Mouse (Mus musculus) Muller cell, postnatal 12 days (primary cell): ENCODE data around the gene Enpep.

Source experiments
- DNase-seq: peaks from one replicate; pipeline ENCODE4 v3.0.0-alpha.2; 2015; ENCODE audit errors: inconsistent ontology term

Enpep gene

DNA sequence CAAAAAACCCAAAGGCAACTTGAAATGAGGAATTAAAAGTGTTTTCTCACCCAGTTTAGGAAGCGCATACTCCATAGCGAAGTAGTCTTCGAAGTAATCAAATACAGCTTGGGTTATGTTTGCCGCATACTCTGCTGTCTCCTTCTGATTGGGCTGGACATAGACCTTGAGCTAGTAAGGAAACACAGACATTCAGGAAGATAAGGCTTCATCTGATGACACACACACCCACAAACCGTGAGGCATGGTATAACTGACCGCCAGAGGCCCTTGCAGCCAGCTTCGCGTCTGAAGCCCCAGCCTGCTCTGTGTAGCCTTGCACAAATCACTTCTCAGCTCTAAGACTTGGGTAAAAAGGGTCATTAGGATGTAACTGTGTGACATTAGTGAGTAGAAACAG, 20.0 kb downstream of the Enpep start:
- no peak for DNase-seq

DNA sequence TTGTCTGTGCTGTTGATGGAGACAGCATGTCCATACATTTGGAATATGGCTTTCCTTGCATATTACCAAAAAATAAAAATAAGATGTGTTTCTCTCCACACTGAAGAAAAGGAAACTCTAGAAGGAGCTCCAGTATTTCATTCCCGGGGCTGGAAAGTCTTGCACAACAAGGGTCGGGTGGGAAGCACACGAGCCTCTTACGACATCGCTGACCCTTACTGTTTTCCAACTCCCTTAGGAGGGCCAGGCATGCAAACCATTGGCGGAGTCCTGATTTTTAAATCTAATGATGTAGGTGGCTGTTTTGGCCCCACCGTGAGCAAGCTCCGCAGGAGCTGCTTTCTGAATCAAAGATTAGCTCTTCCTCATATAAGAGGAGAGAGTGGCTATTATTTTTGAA, 20.6 kb downstream of the Enpep start:
- DNase-seq, result no peak

DNA sequence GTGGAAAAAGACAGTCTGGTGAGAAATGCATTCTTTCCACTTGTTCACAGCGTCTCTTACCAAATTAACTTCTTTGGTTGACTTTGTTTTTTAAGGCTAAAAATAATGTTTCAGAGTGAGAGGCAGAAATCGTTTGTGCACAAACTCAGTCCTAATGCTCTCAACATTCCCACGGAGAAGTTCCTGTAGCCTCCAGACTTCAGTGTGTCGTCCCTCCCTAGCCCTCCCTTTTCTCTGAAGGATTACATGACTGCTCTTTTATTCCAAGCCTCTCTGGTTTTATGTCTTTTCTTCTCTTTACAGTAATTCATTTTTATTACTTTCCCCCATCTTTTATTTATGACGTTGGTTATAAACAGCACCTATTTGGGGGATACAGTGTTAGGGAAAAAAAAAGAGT, 22.6 kb downstream of the Enpep start:
- DNase-seq, result no peak

DNA sequence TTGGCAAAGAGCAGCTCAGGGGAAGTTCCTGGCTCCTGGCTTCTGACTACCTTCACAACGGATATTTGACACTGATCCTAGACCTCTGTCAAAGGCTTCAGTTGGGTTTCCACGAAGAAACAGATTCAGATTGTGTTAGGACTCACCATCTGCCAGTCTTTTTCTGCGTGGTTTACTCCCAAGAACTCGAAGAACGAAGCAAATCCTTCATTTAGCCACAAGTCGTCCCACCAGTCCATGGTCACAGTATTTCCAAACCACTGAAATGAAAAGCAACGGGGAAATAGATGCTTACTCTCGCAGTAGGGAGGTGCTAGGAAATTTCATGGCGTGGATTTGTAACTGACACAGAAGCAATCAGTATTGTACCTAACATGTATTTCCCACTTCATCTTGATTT, 23.6 kb downstream of the Enpep start:
- peak; percentile 46 for DNase-seq

DNA sequence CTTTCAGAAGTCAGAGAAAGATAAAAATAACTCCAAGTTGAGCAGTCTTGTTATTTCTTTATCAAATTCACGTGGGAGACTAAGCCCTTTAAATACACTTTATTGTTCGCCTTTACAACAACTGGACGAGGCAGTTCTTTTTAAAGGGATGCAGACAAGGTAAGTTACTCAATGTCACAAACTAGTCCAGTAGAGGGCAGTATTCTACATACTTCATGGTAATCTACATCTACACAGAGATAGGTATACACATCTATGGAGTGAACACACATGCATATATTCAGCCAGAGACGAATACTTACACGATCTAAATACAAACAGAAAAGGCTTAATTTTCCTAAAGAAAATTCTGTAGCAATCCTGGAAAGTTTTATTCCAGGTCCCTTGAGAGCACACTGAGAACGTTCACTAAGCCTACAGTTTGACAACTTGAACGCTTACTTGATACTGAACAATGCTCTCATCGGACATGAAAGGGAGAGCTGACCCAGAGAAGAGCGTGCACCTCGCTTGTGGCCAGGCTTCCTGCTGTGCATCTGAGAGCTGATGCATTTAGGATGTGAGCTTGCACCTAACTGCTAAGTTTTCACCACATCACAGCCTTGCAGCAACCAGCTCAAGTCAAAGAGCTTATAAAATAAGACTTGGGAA, 24.3 kb downstream of the Enpep start:
- peak; percentile 21 for DNase-seq

DNA sequence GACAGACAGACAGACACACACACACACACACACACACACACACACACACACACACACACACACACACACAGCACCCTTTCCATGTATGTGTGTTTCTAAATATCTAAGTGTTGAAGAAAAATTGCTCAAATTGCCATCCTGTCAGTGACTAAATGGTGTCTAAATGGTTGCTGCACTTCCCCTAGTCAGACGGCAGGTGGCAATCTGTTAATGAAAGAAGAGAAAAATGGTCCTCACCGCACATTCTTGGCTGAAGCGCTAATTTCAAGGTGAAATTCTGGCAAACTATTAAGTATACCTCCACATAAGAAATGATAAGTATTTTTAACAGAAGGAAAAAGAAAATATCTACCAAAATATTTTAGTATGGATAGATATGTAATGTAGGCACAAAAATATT, 28.6 kb downstream of the Enpep start:
- DNase-seq, result peak; percentile 13

DNA sequence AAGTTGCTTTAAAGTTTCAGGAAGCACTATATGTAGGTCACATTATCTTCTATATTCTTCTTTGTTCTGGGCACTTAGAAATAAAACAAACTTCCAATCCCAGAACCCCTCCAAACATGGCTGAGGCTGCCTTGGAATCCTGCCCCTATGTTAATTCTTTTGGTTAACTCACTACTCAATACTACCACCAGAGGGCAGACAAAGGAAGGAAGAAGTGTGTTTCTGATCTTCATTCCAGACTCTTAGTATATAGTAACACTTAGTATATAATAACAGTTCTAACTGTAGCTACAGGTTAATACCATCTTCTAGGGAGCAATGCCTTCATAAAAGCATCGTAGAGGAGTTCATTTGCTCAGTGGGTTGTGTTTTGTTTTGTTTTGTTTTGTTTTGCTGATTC, 32.6 kb downstream of the Enpep start:
- DNase-seq, result peak; percentile 36

DNA sequence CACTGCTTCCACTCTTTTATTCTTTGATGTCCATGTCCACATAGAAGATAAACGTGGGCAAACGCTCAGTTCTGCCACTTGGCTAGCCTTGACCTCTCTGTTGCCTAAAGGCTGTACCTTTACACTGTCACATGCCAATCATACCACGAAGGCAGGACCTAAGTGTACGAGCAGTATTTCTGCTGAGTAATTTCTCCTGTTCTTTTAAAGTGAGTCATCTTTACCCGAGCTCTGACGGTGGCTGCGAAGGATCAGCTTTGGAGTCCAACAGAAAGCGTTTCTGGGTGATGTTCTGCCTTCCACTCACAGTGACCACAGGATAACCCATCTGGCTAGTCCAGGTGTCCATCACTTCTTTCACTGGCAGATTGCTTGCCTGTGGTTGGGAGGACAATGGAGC, 33.9 kb downstream of the Enpep start:
- DNase-seq, result no peak

DNA sequence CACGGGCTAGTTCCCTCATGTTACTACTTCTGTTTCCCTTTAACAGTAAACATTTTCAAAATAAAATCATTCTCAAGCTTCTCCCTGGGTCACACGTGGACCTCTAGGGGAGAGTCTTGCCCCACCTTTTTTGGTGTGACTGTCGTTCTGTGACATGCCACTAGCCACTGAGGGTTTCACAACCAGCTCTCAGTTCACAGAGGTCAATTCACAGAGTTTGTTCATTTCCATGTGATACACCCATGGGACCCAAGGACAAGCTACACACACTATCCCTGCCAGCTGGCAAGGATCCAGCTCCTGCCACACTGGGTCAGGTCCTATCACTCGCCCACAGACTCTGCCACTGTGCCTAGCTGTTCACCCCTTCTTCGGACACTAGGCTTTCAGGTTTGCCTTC, 35.5 kb downstream of the Enpep start:
- DNase-seq, result no peak

DNA sequence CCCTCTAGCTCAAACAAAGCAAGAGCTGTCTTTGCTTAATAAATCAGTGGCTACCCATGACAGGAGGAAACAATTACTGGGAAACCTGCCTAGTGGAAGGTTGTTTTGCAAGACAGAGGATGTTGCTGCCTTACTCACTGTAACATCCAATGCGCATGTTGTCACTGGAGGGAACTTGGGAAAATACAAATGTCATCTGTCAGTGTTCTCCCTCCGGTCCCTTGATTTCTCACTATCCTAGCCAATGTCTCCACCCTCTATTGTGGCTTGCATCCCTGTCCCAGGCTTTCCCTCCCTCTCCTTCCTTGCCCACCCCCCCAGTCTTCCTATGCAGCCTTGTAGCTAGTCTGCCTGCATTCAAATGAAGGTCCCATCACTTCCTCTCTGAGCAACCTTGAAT, 36.6 kb downstream of the Enpep start:
- DNase-seq, result no peak

DNA sequence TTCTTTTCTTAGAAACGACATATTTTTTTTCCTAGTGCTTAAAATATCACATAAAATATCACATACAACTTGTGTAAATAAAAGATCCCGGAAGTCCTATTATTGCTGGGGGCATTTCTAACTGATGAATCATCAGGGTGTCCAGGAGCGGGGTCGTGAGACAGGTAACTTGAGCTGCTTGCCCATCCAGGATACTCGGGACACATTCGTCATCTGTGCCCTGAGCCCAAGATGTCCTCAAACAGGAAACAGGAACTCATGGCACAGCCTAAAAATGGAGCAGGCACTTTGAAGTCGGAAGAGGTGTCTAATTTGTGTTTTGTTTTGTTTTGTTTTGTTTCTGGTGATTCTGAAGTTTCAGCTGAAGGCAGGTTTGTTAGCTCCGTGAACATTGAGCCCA, 43.0 kb downstream of the Enpep start:
- DNase-seq, result no peak

DNA sequence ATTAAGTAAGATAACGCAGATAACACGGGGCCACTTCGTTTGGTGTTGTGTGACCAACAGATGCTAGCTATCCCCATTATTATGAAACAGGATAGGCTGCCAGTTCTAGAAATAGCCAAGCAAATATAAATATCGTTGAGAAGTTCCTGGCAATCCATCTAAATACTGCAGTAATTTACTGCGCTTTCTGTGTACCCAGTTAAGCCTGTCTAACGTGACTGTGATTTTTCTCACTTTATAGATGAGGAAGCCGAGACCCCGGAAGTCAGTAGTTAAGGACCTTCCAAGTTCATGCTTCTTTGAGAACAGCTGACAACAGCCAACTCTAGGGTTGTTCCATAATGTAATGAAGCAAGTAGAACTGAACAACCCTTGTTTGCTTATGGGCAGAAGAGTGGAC, 45.4 kb downstream of the Enpep start:
- DNase-seq, result no peak

DNA sequence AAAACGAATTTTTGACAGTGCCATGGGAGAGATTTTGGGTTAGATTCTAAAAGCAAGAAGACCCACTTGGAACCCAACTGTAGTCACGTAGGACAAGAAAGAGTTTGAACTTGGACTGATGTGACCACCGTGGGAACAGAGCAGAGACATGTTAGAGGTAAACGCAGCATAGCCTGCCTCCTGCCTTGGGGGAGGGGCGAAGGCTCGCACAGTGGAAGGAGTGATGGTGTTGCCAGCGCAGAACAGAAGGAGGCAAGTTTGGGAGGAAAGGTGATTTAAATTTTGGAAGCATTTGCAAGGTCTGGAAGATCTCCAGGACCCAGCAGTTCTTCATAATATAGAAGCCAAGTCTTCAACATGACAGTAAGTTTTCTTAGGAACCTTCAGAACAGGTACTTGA, 46.1 kb downstream of the Enpep start:
- no peak for DNase-seq

DNA sequence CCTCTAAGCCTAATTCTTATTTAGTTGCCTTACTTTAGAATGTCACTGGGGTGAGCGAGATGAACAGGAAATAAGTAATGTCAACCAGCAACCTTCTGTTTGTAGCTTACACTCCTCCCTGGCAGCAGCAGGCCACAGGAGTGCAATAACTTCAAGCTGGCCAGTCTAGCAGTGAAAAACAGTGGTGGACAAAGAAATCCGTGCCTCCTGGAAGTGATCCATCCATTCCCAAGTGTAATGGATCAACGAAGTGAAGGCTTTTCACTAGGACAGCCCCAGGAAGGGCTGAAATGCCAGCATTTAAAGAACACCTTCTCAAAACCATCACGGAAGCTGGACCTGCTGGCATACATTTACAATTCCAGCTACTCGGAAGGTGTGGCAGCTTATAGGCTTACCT, 48.2 kb downstream of the Enpep start:
- DNase-seq, result no peak

DNA sequence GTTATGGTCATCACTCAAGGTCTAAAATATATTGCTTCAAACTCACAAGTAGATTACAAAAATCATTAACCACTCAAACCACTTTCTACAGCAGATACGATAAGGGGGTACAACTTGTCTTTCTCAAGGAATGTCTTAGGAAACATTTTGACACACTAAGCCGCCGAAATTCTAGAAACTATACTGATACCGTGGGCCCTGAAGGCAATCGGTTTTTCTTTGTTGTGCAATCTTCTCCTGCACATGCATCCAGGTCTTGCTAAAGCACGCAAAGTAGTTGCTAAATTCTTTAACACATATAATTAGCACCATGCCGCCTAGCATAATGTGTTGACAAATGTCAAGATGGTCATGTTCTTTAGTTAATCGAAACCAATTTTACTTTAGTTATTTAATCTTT, 53.1 kb downstream of the Enpep start:
- no peak for DNase-seq

DNA sequence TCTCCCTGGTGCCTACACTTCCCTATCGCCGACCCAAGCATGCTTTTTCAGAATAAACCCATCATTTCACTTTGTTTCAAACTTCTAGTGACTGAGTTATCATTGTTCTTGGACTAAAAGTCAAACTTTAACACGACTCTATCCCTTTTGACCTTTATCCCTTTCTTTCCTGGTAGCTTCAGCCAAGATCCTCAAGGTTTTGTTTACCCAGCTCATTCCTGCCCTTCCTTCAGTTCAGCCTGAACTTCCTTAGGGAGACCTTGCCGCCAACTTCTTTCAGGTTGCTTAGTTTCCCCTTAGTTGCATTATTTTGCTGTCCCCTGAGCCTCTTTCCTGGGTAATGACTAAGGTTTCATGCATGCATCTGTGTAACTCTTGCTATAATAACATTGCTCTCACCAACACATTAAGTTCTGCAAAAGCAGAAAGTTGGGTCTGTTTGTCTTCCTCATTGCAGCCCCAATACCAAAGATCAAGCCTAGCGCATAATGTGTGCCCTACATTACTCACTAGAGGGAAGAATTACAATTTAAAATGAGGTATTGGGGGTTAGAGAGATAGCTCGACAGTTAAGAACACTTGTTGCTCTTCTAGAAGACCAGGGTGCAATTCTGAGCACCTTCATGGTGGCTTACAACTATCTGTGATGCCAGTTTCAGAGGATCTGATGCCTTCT, 59.2 kb downstream of the Enpep start:
- DNase-seq, result no peak

DNA sequence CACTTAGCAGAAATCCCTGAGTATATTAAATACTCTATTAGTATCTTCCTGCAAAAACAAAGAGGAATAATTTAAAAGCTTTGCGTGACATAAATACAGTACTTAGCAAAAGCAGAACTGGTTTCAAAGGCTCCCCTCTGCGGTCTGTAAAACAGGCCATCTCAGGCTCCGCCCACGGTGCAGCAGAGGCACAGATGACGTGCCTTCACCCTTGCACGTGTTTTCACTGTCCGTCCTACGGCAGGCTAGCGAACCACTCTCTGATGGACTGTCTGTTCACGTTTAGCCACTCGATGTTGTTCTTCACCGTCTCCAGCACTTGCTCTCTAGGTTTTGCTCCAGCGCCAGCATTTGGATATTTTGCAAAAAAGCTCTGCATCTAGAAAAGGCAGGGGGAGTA, 62.5 kb downstream of the Enpep start:
- DNase-seq, result no peak

DNA sequence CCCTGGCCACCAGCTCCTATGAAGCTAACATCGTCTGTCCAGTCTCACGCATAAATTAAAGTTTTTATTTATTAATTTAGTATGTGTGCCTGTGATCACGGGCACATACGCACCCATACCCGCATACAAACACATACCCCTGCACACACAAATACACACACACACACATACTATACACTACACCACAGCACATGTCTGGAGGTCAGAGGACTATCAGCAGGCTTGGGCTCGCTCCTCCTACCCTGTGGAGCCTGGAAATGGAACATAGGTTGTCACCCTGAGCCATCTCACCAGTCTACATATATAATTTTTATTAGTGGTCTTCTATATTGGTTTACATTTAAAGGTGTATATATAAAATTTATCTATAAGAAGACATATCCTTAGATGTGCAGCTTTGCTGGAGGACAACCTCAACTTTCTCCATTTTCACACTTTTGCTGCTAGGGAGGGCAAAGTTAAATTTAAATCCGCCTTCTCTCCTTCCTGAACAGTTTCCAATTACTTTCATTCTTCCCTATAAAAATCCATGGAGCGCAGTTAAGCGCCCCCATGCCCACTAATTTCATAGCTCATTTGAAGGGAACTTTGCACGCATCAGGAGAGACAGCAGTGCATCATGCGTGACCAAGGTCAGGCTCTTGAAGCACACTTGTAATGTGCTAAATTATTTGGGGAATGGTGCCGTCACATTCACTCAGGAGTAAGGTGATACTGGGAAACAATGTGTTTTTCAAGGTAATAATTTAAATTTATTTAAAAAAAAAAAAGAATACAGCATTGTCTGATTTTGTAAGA, 63.4 kb downstream of the Enpep start:
- no peak for DNase-seq

DNA sequence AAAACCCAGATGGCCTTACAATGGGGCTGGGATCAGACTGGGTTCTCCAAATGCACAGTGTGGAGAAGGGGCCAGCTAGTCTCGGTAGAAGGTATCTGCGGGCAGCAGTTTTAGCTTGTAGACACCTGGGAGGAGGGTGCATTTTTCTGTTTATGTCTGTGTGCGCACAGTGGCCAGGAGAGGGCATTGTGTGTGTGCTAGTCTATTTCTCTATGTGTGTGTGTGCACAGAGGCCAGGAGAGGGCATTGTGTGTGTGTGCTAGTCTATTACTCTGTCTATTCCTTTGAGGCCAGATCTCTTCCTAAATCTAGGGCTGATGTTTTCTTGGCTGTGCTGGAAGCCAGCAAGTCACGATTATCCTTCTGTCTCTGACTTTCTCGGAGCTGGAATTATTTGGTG, 74.0 kb downstream of the Enpep start:
- no peak for DNase-seq

DNA sequence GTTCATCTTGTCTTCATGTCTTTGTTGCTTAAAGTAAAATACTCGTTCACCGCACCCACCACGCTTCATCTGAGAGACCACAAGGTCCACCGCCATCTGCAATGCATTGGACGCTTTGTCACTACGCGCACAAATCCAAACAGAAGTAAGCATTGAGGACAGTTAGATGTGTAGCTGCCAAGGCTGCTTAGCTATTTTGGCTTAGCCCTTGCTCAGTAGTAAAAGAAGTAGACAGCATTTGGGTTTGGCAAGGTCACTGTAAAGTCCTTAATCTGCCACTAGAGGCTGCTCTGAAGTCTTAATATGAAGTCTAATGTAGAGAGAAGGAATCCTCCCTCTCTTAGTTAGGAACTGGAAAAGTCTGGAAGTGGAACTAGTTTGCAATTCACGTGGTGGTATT, 75.8 kb downstream of the Enpep start:
- peak; percentile 7 for DNase-seq

DNA sequence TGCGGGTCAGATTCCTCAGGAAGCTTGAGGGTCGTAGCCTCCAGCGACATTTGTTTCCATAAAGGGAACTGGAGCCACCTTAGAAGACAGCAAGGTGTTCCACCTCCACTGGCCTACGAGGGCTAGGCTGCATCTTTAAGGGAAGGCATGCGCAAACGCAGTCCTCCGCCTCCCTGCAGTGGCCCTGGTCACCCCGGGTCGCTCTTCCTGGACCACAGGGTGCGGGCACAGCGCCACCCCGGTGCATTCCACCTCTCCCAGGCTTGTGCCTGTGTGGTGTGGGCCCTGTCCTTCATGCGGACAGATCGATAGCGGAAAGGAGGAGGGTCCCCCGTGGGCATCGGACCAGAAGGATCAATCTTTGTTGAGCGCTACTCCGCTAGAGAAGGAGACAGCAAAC, 76.2 kb downstream of the Enpep start:
- peak; percentile 32 for DNase-seq

DNA sequence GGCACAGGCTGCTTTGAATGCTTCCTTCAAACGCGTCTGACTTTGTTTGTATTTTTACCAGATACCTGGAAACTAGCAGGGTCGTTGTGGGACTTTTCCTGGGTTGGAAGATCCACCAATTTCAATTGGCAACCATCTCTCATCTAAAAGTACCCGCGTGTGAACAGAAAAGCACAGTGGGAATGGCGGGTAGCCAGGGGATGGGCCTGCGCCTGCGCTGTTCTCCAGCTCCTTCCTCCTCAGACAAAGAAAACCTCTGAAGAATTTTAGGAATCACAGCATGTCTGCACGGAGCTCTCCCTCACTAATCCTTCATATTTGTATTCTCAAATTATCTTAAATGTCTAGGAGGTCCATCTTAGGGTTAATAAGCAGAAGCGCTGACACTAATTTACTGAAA, 78.3 kb downstream of the Enpep start:
- peak; percentile 19 for DNase-seq

DNA sequence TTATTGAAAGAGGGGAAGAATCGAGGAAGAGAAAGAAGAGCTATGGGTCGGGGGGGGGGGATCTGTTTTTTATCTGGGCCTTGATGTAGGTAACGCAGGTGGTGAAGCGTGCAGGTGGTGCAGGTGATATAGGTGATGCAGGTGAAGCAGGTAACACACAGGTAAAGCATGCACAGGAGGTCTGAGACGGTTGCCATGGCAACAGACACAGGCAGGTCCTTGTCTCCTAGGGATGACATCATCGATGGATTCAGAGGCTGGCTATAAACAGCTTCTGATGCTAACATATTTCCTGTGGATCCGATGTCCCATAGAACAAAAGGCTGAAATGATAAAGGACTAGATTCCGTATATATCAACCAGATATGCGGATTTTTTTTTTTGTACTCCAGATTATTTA, 81.5 kb downstream of the Enpep start:
- DNase-seq, result no peak
